Mouse (Mus musculus): ENCODE measurements around the gene Ube2c. TPM values are rescaled to one million over a fixed set of nuclear protein-coding genes. Genes with fewer than 3 reads are reported as not detected.
A peak's percentile ranks its signal among the peaks of the same experiment; 100 is the strongest.

Gene Ube2c
- polyA plus RNA-seq, 1 experiment = 279 TPM

GRCm38 (mm10) chr2:164735446-164735845 is 34.3 kb upstream of the Ube2c start:
- Histone ChIP-seq H3K27me3 (ENCODE audit: control insufficient read depth, insufficient read depth, insufficient read length) (peaks cover 8% of the 10 kb centered on the region), H3ac (ENCODE audit: control insufficient read depth, insufficient read length, low read depth) (no peak overlapping the region), H3K36me3 (ENCODE audit: control insufficient read depth, insufficient read depth) (no peaks in the 10 kb centered on the region), H3K79me2 (ENCODE audit: control insufficient read depth, insufficient read depth) (no peaks in the 10 kb centered on the region), H3K4me3 (ENCODE audit: insufficient read depth, poor library complexity, severe bottlenecking) (no peak overlapping the region), H3K79me3 (ENCODE audit: low read depth) (no peaks in the 10 kb centered on the region)
- TF ChIP-seq MYOG (IDR thresholded peaks at IDR 0.05; ENCODE audit: control insufficient read depth, extremely low read depth, insufficient read length) (no peak), MAX (IDR thresholded peaks at IDR 0.05) (no peak), MYOD1 (IDR thresholded peaks at IDR 0.05; ENCODE audit: control insufficient read depth, insufficient read length, low read depth) (no peak), CEBPB (IDR thresholded peaks at IDR 0.05; ENCODE audit: low read depth) (no peak), CTCF (IDR thresholded peaks at IDR 0.05; ENCODE audit: control insufficient read depth, insufficient read depth, insufficient read length) (no peak), USF1 (IDR thresholded peaks at IDR 0.05; ENCODE audit: low read depth) (no peak), FOSL1 (IDR thresholded peaks at IDR 0.05; ENCODE audit: insufficient read depth, low read length, poor library complexity, severe bottlenecking) (no peak)

- Histone ChIP-seq H3K79me2 (ENCODE audit: control insufficient read depth, insufficient read depth) (no peaks in the 10 kb centered on the region), H3K27me3 (ENCODE audit: control insufficient read depth, insufficient read depth, insufficient read length) (peaks cover 5% of the 10 kb centered on the region), H3ac (ENCODE audit: control insufficient read depth, insufficient read length, low read depth) (no peak overlapping the region), H3K36me3 (ENCODE audit: control insufficient read depth, insufficient read depth) (no peaks in the 10 kb centered on the region), H3K4me3 (ENCODE audit: insufficient read depth, poor library complexity, severe bottlenecking) (no peak overlapping the region), H3K79me3 (ENCODE audit: low read depth) (no peaks in the 10 kb centered on the region)
- no peak for TF ChIP-seq USF1 (IDR thresholded peaks at IDR 0.05; ENCODE audit: low read depth)
- TF ChIP-seq CTCF (IDR thresholded peaks at IDR 0.05; ENCODE audit: control insufficient read depth, insufficient read depth, insufficient read length) = no peak
- no peak for TF ChIP-seq MYOG (IDR thresholded peaks at IDR 0.05; ENCODE audit: control insufficient read depth, extremely low read depth, insufficient read length)
- no peak for TF ChIP-seq FOSL1 (IDR thresholded peaks at IDR 0.05; ENCODE audit: insufficient read depth, low read length, poor library complexity, severe bottlenecking)
- no peak for TF ChIP-seq MYOD1 (IDR thresholded peaks at IDR 0.05; ENCODE audit: control insufficient read depth, insufficient read length, low read depth)
- TF ChIP-seq CEBPB (IDR thresholded peaks at IDR 0.05; ENCODE audit: low read depth) = no peak
Measured at GRCm38 (mm10) chr2:164737377-164738090, 32.2 kb upstream of the Ube2c start.

GRCm38 (mm10) chr2:164739876-164740275 is 29.8 kb upstream of the Ube2c start:
- TF ChIP-seq MYOG (IDR thresholded peaks at IDR 0.05; ENCODE audit: control insufficient read depth, extremely low read depth, insufficient read length) = no peak
- TF ChIP-seq MAX (IDR thresholded peaks at IDR 0.05) = no peak
- no peak for TF ChIP-seq CTCF (IDR thresholded peaks at IDR 0.05; ENCODE audit: control insufficient read depth, insufficient read depth, insufficient read length)
- TF ChIP-seq USF1 (IDR thresholded peaks at IDR 0.05; ENCODE audit: low read depth) = no peak
- TF ChIP-seq CEBPB (IDR thresholded peaks at IDR 0.05; ENCODE audit: low read depth) = no peak
- TF ChIP-seq MYOD1 (IDR thresholded peaks at IDR 0.05; ENCODE audit: control insufficient read depth, insufficient read length, low read depth) = no peak
- no peak for TF ChIP-seq FOSL1 (IDR thresholded peaks at IDR 0.05; ENCODE audit: insufficient read depth, low read length, poor library complexity, severe bottlenecking)
- Histone ChIP-seq H3ac (ENCODE audit: control insufficient read depth, insufficient read length, low read depth) (no peak overlapping the region), H3K36me3 (ENCODE audit: control insufficient read depth, insufficient read depth) (no peaks in the 10 kb centered on the region), H3K4me3 (ENCODE audit: insufficient read depth, poor library complexity, severe bottlenecking) (no peak overlapping the region), H3K27me3 (ENCODE audit: control insufficient read depth, insufficient read depth, insufficient read length) (no peaks in the 10 kb centered on the region), H3K79me3 (ENCODE audit: low read depth) (no peaks in the 10 kb centered on the region), H3K79me2 (ENCODE audit: control insufficient read depth, insufficient read depth) (no peaks in the 10 kb centered on the region)

DNA sequence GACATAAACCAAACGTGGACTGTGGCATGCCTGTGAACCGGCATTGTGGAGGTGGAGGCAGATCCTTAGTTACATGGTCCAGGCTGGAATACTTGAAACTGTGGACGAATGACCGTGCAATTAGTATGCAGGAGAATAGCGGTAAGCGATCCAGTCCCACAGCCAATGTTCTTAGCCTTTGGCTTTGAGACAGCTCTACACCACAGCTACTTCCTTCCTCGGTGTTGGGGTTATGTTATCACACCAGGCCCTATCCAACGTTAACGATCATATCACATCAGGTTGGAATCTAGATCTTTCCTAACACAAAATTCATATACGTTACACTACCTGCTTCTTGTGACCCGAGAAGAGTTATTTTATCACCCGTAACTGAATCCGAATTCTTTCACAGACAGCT is 24.7 kb upstream of the Ube2c start:
- H3K79me2 ChIP-seq (ENCODE audit: control insufficient read depth, insufficient read depth) = peaks cover 38% of the 10 kb centered on the region
- H3K36me3 ChIP-seq (ENCODE audit: control insufficient read depth, insufficient read depth) = peaks cover 9% of the 10 kb centered on the region
- TF ChIP-seq MYOG (IDR thresholded peaks at IDR 0.05; ENCODE audit: control insufficient read depth, extremely low read depth, insufficient read length) = no peak
- no peak for TF ChIP-seq CTCF (IDR thresholded peaks at IDR 0.05; ENCODE audit: control insufficient read depth, insufficient read depth, insufficient read length)
- TF ChIP-seq CEBPB (IDR thresholded peaks at IDR 0.05; ENCODE audit: low read depth) = no peak
- no peak for TF ChIP-seq MYOD1 (IDR thresholded peaks at IDR 0.05; ENCODE audit: control insufficient read depth, insufficient read length, low read depth)
- TF ChIP-seq MAX (IDR thresholded peaks at IDR 0.05) = no peak
- no peak for TF ChIP-seq FOSL1 (IDR thresholded peaks at IDR 0.05; ENCODE audit: insufficient read depth, low read length, poor library complexity, severe bottlenecking)
- TF ChIP-seq USF1 (IDR thresholded peaks at IDR 0.05; ENCODE audit: low read depth) = no peak
- peaks cover 17% of the 10 kb centered on the region for H3K79me3 ChIP-seq (ENCODE audit: low read depth)
- no peak overlapping the region for H3ac ChIP-seq (ENCODE audit: control insufficient read depth, insufficient read length, low read depth)
- H3K27me3 ChIP-seq (ENCODE audit: control insufficient read depth, insufficient read depth, insufficient read length) = no peaks in the 10 kb centered on the region
- no peak overlapping the region for H3K4me3 ChIP-seq (ENCODE audit: insufficient read depth, poor library complexity, severe bottlenecking)

DNA sequence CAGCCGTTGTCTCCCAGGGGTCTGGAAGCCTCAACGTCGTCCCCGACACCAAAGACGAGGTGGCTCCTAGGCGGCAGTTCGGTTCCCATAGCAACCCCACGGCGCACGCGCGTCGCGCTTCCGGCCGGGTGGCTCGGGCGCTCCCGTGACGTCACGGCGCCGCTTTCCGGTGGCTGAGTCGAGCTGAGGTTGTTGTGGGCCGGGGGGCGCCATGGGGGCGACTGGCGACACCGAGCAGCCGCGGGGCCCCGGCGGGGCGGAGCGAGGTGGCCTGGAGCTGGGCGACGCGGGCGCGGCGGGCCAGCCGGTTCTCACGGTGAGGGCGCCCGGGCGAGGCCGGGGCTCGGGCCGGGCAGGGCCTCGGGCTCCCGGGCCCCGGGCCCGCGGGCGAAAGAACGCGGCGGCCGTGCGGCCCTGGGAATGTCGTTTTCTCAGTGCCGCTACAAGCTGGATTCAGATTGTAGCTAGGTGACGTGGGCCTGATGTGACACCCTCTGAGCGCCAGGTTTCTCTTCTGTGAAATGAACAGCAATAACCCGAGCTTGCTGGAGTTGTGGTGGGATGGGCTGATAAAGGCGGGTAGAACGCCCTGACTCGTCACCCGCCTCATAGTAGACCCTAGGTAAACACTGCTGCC is 23.7 kb upstream of the Ube2c start, which contains the start of the genes Wfdc3 and Dnttip1:
Gene Wfdc3 (minus strand): TSS at position 89 of the 637 bp plus-strand sequence.
Gene Dnttip1 (plus strand): TSS at position 141 of the 637 bp plus-strand sequence.
- peak within 1 kb of the TSS; percentile 92 for H3ac ChIP-seq (ENCODE audit: control insufficient read depth, insufficient read length, low read depth)
- H3K4me3 ChIP-seq (ENCODE audit: insufficient read depth, poor library complexity, severe bottlenecking) = peak within 1 kb of the TSS; percentile 85

More for the DNA sequence above, 23.7 kb upstream of the Ube2c start, which contains the start of the genes Wfdc3 and Dnttip1:
- peaks cover 48% of the 10 kb centered on the region for H3K79me2 ChIP-seq (ENCODE audit: control insufficient read depth, insufficient read depth)
- no peaks in the 10 kb centered on the region for H3K27me3 ChIP-seq (ENCODE audit: control insufficient read depth, insufficient read depth, insufficient read length)
- peak; percentile 39 for TF ChIP-seq MAX (IDR thresholded peaks at IDR 0.05)
- TF ChIP-seq CTCF (IDR thresholded peaks at IDR 0.05; ENCODE audit: control insufficient read depth, insufficient read depth, insufficient read length) = no peak
- no peak for TF ChIP-seq FOSL1 (IDR thresholded peaks at IDR 0.05; ENCODE audit: insufficient read depth, low read length, poor library complexity, severe bottlenecking)
- H3K79me3 ChIP-seq (ENCODE audit: low read depth) = peaks cover 24% of the 10 kb centered on the region
- peaks cover 19% of the 10 kb centered on the region for H3K36me3 ChIP-seq (ENCODE audit: control insufficient read depth, insufficient read depth)

All from C2C12 (cell line).